Mouse (Mus musculus): ENCODE measurements around the gene Mtfr1l.

The Mtfr1l gene

DNA sequence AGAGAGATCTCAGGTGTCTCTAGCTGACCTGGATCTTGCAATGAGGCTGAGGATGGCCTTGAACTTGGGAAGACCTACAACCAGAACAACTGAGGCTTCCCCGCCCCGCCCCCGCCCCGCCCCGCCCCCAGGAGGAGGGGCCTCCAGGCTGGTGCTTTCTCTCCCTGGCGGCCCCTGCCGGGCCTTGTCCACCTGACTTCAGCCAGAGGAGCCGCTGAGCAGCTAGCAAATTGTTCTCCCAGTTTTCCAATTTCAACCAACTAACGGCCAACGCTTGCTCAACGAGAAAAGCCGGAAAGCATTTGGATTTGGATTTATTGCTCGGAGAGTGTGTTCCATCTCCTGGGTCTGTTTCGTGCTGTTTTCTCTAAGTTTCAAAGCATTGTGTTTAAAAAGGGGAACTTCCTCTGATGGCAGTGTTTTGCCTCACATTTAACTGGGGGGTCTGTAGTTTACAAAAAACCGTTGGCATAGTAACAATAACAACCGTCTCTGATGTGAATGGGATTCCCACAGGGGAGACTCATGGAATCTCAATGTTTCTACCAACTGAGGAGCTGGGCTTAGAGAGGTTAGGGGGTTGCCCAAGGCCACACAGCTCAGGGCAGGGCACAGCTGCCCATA is 22.6 kb upstream of the Mtfr1l start:
- DNase-seq (ENCODE audit: low spot score) = peak; percentile 25

DNA sequence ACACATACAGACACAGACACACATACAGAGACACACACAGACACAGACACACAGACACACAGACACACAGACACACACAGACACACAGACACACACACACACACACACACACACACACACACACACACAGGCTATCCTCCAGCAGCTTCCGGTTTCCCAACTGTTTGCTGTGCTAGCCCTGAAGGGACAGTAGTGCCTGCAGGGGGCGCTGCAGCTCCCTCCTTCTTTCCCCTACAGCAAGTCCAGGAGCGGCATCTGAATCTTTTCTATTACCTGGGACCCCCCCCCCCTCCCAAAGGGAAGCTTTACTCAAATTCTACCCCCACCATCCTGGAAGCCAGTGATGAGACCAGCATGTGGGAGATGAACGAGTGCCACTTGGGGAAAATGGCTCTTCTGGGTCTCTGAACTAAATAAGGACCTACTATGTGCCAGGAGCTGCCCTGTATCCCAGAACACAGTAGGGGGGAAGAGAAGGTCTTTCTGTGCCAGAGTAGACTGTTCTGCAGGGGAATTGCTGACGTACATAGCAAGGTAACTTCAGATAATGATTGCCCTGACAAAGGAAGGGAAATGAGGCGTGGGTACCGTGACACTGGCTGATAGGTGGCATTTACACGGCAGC is 20.9 kb upstream of the Mtfr1l start:
- DNase-seq (ENCODE audit: low spot score) = no peak

- DNase-seq (ENCODE audit: low spot score) = no peak
These were observed 18.4 kb upstream of the Mtfr1l start for GRCm38 (mm10) chr4:134553631-134554030.

GRCm38 (mm10) chr4:134551494-134552316 is 16.5 kb upstream of the Mtfr1l start, which contains the start of gene Selenon:
Gene Selenon, minus strand, starts transcription at chr4:134552166.
- DNase-seq (ENCODE audit: low spot score) = peak; percentile 75

- no peak for DNase-seq (ENCODE audit: low spot score)
These were observed 14.7 kb upstream of the Mtfr1l start for GRCm38 (mm10) chr4:134549899-134550298.

GRCm38 (mm10) chr4:134548169-134548938 is 13.2 kb upstream of the Mtfr1l start:
- DNase-seq (ENCODE audit: low spot score) = no peak

DNA sequence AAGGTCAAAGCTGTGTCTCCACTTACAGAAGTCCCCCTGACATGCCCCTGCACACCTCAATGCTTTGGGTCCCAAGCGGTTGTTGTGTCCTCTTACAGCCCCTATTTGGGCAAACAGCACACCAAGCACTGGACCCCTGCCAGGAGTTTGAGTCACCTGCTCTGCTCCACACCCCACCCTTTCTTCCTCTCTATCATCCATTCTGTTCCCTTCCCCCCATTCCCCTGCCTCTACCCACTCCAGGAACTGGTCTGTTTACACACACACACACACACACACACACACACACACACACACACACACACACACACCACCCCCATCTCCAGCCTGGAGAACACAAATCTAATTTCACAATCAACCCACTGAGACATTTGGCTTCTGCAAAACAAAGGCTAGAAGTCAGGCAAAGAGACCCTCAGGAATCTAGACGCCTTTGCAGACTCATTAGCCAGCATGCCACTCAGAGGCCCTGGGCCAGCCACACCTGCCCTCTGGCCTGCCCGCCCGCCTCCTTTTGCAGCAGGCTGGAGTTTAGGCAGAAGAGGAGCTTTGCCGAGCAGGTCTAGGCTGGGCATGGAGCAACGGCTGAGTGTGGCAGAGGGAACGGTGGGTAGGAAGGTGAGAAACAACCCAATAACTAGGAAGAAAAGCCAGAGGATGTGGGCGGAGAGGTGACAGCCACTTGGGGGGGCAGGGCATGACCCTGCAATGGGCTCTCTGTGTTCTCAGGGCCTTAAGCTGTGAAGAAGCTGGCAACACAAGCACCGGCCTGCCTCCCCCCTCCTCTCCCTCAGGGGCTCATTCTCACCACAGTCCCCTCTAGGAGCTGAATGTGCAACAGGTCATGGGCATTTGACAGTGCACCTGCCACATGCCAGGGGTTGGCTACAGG is 11.9 kb upstream of the Mtfr1l start:
- no peak for DNase-seq (ENCODE audit: low spot score)

GRCm38 (mm10) chr4:134543261-134543660 is 8.1 kb upstream of the Mtfr1l start:
- peak; percentile 81 for DNase-seq (ENCODE audit: low spot score)

GRCm38 (mm10) chr4:134542726-134543125 is 7.5 kb upstream of the Mtfr1l start:
- no peak for DNase-seq (ENCODE audit: low spot score)

GRCm38 (mm10) chr4:134538997-134539580 is 3.9 kb upstream of the Mtfr1l start:
- DNase-seq (ENCODE audit: low spot score) = no peak

GRCm38 (mm10) chr4:134535787-134536151 is 582 bp upstream of the Mtfr1l start:
- no peak for DNase-seq (ENCODE audit: low spot score)

DNA sequence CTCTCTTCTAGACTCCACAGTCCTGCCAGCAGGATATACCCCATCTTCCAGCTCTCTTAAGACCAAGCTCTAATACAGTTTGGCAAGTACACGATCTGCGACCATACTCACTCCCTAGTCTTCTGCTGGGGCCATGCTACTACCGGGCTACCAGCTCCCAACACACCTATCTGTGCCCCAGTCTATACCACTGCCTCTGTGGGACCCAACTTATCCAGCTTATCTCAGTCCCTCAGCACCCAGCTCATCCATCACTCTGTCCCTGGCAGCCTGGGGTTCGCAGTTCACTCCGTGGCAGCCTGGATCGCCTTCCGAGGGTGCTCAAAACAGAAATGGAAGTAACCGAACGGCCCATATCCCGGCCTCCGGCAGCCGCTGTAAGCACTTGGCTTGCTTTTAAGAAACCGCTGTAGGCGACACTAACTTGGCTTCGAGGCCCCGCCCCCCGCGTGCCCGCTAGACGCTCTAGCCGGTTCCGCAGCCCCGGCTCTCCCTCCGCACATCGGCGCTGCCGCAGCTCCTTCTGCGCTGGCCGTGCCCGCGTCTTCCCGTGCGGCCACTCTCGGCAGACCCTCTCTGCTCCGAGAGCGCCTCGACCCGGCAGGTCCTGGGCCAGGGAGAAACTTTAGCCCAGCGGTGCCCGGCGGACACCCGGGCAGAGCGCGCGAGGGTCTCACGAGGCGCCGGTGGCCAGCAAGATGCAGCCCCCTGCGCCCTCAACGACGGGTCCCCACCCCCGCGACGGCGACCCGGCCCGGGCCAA is 882 bp downstream of the Mtfr1l start:
- DNase-seq (ENCODE audit: low spot score) = peak; percentile 58

DNA sequence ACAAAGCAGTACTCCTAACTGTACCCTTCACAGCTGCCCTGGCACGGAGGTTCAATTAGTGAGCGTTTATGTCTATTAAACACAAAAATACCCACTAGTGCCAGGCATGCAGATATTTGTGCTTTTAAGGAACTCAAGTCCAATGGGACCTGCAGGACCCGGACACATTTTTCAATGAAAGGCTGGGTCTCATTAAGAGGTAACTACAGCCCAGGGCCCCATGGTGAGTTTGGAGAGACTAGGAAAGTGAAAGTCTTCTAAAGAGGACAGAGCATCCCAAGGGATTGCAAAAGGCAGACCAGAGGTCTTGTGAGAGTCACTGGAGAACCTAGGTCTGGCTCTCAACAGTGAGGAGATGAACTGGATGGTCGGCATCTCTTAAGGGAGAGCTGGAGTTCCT is 1.8 kb downstream of the Mtfr1l start:
- DNase-seq (ENCODE audit: low spot score) = no peak

DNA sequence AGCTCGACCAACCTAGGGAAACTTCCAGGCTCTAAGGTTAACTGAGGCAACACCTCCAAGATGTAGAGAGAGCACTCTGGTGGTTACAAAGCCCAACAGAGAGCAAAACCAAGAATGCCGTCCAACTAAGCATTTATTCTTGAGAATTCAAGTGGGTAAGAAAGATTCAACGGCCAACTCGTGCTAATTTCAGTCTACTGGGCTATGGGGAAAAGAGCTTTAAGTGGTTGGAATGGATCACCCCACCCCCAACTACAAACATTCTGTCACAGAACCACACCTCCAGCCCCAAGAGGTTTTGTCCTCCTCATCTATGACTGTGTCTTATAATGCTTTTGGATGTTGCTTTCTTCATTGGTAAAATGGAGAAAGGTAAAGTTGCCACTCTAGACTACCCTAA is 2.3 kb downstream of the Mtfr1l start:
- no peak for DNase-seq (ENCODE audit: low spot score)

GRCm38 (mm10) chr4:134526220-134526619 is 9.0 kb downstream of the Mtfr1l start:
- no peak for DNase-seq (ENCODE audit: low spot score)

GRCm38 (mm10) chr4:134525806-134526205 is 9.4 kb downstream of the Mtfr1l start:
- no peak for DNase-seq (ENCODE audit: low spot score)

GRCm38 (mm10) chr4:134523447-134523846 is 11.7 kb downstream of the Mtfr1l start:
- no peak for DNase-seq (ENCODE audit: low spot score)

DNA sequence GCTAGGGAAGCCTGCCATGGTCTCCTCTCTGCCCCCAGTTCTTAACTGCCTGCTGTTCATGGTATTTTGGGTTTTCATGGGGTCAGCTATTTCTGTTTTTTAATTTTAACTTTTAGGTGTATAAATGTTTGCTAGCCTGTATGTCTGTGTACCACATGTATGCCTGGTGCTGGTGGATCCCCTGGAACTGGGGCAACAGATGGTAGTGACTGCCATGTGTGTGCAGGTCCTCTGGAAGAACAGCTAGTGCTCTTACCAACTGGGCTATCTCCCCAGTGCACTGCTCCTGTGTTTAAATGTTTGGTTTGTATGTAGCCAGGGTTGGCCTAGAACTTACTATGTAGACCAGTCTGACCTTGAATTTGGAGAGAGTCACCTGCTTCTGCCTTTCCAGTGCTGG is 15.9 kb downstream of the Mtfr1l start:
- DNase-seq (ENCODE audit: low spot score) = no peak

DNA sequence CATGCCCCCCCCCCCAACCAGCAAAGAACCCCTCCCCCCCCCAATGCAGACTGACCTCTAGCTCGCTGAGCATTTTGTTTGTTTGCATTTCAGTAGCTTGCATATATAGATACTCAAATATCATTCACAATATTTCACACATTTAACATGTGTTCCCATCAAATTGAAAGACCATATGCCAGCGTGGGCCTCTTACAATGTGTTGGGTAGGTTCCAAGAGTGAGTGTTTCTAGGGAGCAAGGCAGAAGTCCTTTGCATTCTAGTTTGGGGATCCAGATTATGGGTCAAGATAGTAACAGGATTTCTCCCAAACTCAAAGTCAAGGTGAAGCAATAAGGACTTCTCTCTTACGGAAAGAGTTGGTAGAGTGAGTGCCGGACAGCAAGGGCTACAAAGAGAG is 16.6 kb downstream of the Mtfr1l start:
- no peak for DNase-seq (ENCODE audit: low spot score)

DNA sequence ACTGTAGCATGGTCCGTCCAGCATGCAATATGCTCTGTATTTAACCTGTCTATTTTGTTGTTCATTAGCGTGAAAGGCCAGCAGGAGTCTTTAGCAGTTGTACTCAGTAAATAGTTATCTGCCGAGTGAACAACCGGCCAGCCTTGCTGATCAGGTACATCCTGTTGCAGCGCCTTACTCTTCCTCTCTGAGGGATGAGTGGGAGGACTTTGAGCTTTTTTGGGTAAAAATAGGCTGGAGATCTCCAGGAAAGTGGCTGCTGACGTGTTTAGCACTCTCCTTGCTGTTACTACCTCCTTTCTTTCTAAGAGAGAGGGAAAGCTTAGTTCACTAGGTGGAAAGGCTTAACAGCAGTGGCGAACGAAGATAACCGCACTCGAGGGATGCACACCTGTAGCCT is 17.5 kb downstream of the Mtfr1l start:
- no peak for DNase-seq (ENCODE audit: low spot score)

All from yolk sac, embryonic 10.5 days (tissue).